Mouse (Mus musculus) embryonic fibroblast, embryonic 13.5 days (primary cell): Measurements from ENCODE around the gene Pon3.

Source experiments
- CTCF ChIP-seq: IDR thresholded peaks from 2 replicates; pipeline ENCODE4 v1.5.1; 2011; ENCODE audit warnings: mild to moderate bottlenecking, control low read depth, low read length, moderate library complexity, borderline replicate concordance; ENCODE audit not compliant: insufficient read depth
- POLR2A ChIP-seq: IDR thresholded peaks from 2 replicates; pipeline ENCODE4 v1.6.1; 2011; ENCODE audit warnings: low read depth, mild to moderate bottlenecking, control low read depth, low read length, moderate library complexity

DNA sequence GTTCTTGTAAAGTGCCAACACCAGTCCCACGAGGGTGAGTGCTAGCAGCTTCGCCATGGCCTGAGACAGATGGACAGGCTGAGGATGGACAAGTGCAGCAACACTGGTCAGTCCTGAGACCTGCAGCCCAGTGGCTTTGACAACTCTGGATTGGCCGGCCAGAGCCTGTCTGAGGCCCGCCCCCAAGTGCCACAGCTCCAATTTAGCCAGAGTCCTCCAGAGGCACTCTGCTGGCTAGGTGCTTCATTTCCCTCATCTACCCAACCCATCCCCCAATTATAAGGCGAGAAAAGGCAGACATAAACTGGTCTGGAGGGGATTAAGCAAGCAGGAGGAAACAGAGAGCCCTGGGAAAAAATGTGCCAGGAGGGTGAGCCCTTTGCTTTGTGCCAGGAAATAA lies 62.4 kb downstream of the Pon3 start, which contains the start of gene Pon1:
- no peak for TF ChIP-seq POLR2A
- no peak for TF ChIP-seq CTCF
